Mouse (Mus musculus): ENCODE results near the gene Cpb1. TPM values are rescaled to one million over a fixed set of nuclear protein-coding genes. Genes with fewer than 3 reads are reported as not detected.

The Cpb1 gene
- total RNA-seq, 2 experiments from 2014 or later: 5.3 to 6.2 TPM

Small RNAs within 50 kb of the gene (microRNA-seq; reads per million reads assigned to microRNA genes)
- 0.47 to 1.2 reads per million in 2 experiments for gene Mir7007 (ENCODE audit: borderline number of aligned reads in 2 of 2)

Other genes starting within 250 kb of the Cpb1 start
- gene Hps3, start 240.4 kb downstream of the Cpb1 start, total RNA-seq (2021): 10 to 100 TPM; 11.2 to 15.7 TPM
- gene Hltf, start 217.9 kb downstream of the Cpb1 start, total RNA-seq (2021): 10 to 100 TPM; 16.9 to 24.7 TPM
- gene Gyg, start 120.4 kb downstream of the Cpb1 start, total RNA-seq (2021): 100 to 1,000 TPM; 100 to 127 TPM
- gene Cpa3, start 33.6 kb downstream of the Cpb1 start, total RNA-seq (2021): 1 to 10 TPM; 1.5 to 3.4 TPM
- 1 to 10 TPM; 8.3 to 9.3 TPM for gene Agtr1b, start 91.4 kb upstream of the Cpb1 start, total RNA-seq (2021)